Mouse (Mus musculus) Muller cell, postnatal 12 days (primary cell): ENCODE results near the gene Th.

ENCODE experiments used
- DNase-seq: peaks from one replicate; pipeline ENCODE4 v3.0.0-alpha.2; 2015; ENCODE audit errors: inconsistent ontology term

Gene Th

DNA sequence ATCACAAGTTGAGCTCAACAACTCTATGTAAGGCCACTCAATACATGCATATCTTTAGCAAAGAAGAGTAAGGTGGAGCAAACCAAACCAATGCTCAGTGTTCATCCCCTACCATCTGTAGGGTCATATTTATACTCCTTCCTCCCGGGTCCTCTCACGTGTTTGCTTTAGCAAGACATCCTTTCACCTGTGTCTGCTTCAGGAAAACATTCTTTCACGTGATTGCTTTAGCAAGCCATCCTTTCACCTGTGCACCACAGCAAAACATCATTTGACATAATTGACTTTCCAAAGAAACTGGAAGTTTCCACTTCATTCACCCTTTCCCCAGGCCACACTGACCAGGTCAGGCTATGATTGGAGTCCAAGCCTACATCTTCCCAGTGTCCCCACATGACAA, at the start of gene Th:
Gene Th (minus strand): TSS at position 101 of the 400 bp plus-strand sequence.
- no peak for DNase-seq

DNA sequence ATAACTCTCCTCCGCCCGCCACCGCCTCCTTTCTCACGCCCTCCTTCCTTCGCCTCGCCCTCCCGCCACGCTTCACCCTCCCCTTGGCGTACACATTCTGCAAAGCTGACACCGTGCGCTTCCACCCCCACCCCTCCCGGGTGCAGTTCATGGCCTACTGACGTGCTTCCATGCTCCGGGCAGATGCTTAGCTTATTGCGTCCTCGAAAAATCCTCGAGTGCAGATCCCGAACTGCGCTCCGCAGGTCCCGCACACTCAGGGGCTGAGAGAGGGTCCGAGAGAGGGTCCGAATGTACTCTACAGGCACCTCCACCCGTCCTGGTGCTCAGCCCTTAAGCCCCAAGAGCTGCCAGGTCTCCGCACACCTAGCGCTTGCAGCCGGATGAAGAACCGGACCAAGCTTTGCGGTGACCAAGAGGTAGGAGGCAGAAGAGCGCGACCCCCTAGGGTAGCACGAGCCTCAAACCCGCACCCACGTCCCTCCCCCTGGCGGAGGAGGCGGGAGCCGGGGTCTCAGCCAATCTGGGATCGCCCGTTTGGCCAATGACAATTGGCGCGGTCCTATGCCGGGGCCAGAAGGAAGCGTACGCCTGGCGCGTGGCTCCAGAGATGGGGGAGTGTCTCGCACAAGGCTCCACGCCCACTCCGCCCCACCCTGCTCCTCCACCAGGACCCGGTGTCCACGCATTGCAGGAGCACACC, 38.0 kb upstream of the Th start, which contains the start of gene Ascl2:
Gene Ascl2 (minus strand): TSS at position 456 of the 703 bp plus-strand sequence.
- DNase-seq, result peak; percentile 24

DNA sequence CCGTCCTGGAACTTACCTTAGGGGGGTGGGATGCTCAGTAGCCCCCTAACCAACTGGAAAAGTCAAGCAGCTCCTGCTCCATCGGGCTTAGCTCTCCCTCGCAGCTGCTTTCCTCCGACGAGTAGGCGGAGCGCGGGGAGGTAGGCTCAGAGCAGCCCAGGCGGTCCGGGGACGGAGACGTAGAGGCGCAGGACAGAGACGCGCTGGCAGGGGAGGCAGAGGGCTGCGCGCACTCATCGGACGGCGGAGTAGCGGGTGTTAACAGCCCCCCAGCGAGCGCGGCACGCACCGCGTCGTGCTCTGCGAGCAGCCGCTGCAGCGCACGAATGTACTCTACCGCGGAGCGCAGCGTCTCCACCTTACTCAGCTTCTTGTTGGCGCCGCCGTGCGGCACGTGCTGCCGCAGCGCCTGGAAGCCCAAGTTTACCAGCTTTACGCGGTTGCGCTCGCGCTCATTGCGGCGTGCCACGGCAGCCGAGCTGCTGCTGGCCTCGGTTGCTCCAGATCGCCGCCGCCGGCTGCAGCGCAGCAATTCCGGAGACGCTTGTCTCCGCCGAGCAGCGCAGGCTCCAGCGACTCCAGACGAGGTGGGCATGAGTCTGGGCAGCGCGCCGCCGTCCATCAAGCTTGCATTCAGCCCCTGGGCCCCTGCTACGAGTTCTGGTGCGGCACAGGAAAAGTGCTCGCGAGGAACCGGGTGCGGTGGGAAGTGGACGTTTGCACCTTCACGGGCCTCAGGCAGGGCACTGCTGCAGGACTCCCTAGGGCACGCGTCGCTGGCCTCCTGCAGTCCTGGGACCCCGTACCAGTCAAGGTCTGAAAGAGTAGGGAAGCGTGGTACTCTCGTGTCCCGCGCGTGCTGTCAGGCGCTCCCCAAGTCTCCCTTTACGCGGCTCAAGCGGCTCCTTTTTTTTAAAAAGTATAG, 37.2 kb upstream of the Th start:
- DNase-seq, result peak; percentile 50

DNA sequence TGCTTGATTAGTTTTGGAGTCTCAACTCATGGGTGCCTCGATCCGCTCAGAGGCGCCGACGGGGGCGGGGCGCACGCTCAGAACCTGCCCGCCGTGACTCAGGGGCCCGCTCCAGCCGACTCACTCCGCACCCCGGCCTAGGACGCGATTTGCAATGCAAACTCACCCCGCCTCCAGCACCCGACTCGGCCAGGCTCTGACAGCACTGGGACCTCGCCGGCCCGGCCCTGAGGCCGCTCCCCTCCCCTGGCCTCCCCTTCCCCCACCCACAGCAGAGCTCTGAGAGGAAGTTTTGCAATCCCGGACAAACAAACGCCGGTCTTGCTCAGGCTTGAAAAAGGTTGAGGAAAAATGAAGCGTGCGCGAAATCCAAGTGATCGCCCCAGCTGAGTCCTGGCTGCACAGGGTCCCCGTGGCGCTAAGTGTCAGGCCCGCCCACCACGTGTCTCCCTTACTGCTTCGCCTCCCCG, 36.5 kb upstream of the Th start:
- peak; percentile 46 for DNase-seq

DNA sequence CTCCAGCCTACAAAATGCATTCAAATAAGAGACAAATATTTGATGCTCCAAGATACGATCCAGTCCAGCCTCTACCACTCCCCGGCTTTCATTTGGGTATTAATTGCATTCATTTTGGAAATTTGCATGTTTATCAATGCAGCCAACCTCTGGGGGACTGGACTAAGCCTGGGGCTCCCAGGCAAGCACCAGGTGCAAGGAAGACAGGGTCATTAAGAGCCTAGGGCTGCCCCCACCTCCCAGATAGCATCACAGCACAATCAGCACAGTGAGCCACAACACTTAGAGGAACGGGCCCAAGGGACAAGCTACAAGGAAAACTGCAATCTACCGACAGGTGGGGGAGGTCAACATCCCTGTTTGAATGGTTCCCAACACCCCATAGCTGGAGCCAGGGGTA, 28.8 kb upstream of the Th start:
- no peak for DNase-seq

DNA sequence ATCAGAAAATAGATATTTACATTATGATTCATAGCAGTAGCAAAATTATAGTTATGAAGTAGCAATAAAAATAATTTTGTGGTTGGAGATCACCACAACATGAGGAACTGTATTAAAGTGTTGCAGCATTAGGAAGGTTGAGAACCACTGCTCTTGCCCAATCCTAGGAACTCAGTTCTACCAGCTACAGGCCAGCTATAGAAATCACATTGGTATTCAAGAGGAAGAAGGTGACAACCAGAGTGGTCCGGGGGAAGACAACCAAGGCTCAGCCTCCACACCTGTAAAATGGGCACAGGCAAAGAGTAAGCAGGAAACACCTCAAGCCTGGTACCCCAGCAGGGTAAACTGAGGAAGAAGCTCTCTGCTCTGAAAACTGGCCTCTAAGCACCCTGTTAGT, 27.9 kb upstream of the Th start:
- no peak for DNase-seq

DNA sequence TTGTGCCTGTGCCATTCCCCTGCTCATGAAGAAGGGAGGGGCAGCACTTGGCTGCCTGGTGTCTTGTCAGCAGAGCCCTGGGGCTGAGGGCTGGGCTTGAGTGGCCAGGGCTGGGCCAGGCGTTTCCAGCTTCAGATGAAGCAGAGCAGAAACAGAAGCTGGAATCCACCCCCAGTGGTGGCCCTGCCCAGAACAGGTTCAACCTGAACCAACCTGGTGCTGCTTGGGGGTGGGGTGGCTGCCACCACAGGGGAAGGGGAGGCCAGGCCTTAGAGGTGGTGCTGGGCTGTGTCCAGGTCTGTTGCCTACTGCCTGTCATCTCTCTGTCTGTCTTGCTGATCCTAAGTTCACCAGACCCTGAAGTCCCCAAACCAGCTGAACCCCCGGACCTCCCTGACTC, 25.1 kb upstream of the Th start:
- no peak for DNase-seq

DNA sequence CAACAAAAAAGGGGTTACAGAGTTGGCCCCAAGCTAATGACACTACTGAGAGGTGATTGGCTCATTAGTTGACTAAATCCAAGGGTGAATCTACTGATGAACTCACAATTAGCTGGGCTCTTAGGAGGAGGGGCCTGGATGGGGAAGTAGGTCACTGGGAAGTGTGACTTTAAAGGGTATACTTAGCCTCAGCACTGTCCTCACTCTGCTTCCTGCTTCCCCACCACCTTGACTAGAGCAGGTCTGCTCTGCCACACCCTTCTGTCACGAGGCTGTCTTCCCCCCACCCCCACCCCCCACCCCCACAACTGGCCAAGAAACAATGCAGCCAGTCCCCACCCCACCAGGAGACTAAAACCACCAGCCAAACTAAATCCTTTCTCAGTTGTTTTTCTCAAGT, 18.6 kb upstream of the Th start:
- no peak for DNase-seq

DNA sequence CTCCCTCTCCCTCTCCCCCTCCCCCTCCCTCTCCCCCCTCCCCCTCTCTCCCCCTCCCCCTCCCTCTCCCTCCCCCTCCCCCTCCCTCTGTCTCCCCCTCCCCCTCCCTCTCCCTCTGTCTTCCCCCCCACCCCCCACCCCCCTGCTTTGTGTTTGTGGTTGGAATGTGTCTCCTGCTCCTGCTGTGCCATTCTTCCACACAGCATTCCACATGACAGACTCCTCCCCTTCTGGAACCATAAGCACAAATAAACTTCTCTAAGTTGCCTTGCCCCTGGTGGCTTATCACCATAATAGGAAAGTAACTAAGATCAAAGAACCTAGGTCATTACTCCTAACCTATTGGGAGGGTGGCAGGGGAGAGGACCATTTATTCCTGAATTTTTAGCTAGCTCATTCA, 6.7 kb upstream of the Th start:
- peak; percentile 45 for DNase-seq

DNA sequence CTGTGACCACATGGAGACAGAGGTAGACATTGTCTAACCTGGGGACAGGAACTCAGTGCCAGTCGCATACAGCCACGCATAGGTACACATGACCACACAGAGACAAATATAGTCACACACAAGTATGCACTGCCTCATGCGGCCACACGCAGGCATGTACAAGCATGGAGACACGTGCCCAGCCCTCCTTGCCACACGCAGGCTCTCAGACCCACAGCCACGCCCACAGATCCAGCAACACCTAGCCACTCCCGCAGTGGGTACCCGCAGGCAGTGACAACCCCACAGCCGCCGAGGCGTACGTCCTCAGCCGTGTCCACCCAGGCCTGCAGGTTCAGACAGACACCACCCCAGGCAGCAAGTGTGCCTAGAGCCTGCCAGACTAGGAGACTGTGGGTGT, 4.8 kb upstream of the Th start:
- DNase-seq, result no peak

DNA sequence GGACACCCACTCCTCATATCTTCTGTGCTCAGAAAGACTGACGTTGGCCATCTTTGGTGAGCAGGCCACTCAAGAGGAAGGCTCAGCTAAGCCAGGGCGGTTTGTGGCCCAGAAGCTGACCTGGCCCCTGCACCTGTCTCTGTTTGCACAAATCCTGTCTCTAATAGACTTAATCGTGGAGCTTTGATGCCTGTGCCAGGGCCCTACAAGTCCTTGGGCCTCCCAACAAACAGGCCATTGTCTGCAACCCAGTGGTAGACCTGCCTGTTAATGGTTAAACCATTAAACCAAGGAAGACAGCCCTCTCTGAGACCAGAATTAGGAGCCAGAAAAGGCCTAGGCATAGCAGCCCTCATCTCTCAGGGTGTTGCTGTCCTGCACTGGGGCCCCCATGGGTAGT, 1.5 kb upstream of the Th start:
- DNase-seq, result no peak

DNA sequence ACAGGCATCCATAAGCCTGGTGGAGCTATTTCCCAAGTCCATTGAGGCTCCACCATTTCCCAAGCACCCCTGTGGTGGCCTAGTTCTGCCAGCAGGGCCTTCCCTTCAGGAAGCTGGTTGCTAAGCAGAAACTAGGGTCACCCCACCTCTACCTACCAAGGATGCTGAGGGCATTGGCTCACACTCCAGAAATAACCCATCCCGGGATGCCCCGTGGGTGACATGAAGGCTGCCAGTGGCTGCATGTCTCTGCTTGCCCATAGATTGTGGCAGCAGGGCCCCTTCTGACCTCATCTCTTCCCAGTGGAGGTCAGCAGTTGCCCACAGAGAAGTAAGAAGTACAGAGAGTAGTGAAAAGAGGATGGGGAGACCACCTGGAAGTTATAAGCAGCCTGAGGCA, 1.4 kb downstream of the Th start:
- DNase-seq, result no peak

DNA sequence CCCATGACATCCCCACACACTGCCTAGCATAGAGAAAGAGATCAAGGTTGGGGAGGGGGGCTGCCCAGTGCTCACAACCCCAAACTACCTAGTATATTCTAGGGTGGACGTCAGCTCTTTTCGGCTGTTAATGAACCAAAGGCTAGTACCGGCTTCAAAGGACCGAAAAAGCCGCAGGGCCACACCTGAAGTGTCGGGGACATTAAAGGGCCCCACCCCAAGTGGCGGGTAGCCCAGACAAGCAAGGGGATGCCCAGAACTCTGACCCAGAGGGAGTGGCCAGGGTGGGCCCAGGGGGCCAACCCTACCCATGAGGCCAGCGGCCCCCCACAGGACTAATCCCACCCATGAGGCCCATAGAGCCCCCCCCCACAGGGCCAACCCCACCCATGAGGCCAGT, 3.6 kb downstream of the Th start:
- no peak for DNase-seq

DNA sequence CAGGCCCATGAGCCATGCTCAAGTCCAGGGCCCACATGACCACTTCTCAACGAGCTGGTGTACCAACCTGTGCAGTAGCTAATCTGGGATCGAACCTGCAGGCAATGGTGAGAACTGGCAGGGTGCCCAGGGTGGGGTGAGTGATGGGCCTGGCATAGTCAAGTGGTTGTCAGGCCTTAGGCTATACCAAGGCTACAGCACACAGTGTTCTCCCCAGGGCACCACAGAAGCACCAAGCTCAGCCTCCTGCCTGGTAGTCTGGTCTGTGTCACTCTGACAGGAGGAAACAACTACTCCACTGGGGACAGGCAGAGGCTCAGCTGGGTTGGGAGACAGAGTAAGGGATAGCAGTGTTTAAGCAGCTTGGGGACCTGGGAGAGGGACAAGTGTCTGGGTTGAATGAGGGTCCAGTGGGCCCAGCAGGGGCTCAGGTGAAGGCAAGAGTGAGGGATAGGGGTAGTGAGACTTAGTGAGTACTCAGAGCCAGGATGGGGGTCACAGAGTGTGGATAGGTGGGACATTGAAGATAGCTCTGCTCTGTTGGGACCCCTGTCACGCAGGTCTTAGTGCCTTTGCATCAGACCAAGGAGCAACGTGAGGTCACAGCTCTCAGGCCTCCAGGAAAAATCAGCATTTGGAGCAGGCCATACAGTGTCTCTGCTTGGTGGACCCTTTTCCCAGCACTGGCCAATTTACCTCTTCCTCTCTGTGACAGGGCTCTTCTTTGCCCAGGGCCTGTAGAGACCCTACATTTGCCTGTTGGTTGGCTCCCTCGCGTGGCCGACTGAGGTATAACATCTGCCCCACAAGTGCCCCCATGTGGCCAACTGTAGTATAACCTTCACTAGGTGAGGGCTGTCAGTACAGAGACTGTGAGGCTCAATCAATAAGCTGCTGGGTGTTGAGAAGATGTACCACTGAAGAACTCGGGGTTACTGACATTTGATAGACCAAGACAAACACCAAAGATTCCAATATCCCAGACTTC, 12.0 kb downstream of the Th start:
- peak; percentile 70 for DNase-seq

DNA sequence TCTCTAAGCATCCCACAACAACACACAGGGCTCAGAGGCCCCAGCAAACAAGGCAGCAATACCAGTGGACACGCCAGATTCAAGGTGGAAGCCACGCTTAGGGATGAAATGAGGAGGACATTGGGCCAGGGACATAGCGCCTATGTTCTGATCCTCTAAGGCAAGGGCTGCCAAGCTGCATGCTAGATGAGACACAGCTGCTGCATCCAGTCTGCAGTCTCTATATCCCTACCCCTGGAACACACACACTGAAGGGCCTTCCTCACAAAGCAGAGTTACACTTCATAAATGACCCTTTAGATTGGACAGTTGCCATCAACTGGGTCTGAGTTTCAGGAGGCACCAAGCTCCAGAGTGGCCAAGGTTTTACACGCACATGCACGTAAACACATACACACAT, 13.3 kb downstream of the Th start:
- DNase-seq, result no peak

DNA sequence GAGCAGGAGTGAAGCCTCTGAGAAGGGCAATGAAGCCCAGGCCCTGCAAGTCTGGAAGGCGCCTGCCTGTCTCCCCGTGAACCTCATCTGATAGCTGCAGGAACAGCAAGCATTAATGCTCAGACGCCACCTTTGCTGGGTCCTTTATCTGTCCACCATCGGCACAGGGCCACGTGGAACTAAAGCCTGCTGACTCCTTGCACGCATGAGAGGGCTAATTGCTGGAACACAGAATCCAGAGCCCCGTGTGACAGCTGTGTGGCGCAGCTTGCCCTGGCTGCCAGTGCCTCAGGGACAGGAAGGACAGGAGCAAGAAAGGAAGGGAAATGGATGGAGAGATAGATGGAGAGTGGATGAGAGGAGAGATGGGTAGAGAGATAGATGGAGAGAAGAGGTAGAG, 14.8 kb downstream of the Th start:
- peak; percentile 42 for DNase-seq

DNA sequence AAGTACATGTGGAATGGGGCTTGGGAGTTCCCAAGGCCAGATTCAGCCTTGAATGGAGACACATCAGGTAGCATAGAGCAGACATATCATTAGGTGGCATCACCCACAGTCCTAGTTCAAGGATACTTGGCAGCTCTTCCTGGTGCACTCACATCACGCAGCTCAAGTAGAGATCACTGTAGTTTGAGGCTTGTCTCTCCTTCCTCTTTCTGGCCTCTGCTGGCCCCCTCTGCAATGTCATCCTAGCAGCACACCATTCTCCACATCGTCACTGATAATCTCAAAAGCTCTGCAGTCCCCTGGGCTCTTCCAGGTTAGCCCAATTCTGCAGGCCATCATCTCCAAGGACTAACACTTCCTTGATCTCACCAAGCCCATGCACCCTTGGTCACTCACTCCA, 19.2 kb downstream of the Th start:
- no peak for DNase-seq

DNA sequence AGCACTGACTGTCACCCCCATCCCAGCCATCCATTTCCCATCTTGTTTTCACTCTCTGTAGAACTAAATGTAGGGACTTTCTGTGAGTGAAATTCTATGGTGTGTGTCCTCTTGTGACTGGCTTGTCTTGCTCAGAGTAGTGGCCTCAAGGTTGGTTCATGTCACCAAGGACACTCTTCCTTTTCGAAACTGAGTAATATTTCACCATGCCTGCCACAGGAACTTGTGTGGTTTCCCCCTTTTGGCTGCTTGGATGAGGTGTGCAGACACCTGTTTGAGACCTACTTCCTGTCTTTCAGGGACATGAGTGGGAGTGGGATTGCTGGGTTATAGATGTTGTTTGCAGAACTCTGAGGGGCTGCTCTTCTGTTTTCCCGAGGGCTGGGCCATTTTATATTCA, 20.8 kb downstream of the Th start:
- no peak for DNase-seq

DNA sequence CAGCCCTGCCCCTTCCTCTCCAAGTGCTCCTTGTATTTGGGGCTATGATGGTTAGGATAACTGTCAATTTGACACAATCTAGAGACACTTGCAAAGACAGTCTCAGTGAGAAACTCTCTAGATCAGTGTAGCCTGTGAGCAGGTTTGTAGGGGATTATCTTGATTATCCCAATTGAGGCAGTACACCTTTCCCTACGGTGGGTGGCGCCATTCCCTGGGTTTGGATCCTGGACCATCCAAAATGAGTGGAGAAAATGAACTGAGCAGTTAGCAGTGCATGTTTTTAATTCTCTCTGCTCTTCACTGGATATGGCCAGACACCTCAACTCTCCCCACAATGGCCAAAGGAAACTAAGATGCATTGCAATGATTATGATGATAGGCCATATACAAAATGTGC, 21.3 kb downstream of the Th start:
- DNase-seq, result no peak

DNA sequence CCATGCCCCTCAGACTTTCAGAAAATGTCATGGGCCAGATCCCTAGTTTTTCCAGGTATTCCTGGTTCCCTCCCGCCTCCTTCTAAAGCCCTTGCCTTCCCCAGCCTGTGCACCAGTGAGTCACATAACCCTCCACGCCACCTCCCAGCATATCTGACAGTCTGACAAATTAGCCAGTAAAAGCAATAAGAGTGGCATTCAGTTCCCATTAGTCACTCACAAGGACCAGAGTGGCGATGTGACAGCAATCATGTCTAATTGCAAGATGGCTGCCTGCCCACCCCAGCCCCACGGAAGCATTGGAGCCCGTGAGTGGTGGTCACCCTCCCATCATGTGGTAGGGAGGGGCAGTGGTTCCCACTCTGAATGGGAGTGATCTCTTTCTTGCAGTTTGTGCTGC, 25.3 kb downstream of the Th start:
- peak; percentile 92 for DNase-seq

DNA sequence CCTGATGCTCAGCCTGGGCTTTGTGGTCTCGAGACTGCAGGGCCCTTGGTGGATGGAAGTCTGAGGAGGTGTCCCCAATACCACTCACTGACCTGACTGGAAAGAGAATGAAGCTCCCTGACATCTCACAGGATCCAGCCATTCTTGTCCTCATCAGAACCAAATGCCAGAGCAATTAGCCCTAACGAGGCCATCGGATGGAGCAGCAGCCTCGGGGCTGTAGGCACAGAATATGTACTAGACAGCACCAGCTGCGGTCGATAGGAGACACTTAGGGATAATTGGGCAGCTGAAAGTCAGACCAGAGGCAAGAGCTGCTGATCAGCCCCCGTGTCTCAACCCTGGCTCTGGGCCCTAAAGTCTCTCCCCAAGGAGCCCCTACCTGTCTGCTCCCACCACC, 26.6 kb downstream of the Th start:
- DNase-seq, result peak; percentile 81

DNA sequence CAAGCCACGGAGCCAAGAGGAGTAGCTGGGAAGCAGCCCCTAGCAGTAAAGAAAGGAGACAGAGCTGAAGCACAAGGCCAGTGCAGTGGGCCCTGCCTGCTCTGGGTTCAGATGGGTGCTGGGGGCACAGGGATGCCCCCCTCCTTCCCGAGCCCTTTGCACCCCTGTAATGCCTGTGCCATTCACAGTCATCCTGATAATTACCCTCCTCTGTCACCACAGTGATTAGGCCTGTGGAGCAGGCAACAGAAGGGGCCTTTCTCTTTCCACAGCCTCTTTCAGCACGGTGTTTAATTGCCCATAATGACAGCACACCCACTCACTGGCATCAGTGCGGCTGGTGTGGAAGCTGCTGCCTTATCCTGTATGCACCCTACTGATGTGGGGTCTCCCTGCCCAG, 28.0 kb downstream of the Th start:
- DNase-seq, result peak; percentile 74
